Mouse (Mus musculus) monocyte, adult 2 months (primary cell): ENCODE results near the gene Cpm.
"Not testable (repeated sequence)": the region's sequence is repeated elsewhere in the genome, so short reads cannot be mapped to it uniquely, and the experiment has no call there.

Experiments
- DNase-seq, 2 experiments: peaks; one replicate each; pipeline ENCODE4 v3.0.0; 2022; ENCODE audit warnings: low spot score in 2 of 2, low read depth in 1 of 2

Gene Cpm

GRCm38 (mm10) chr10:117697561-117698115, 68.3 kb downstream of the Cpm start:
- DNase-seq, result no peak

GRCm38 (mm10) chr10:117698313-117699138, 69.2 kb downstream of the Cpm start:
- DNase-seq, result no peak

- no peak for DNase-seq
Observed at GRCm38 (mm10) chr10:117699914-117700313, 70.6 kb downstream of the Cpm start.

GRCm38 (mm10) chr10:117700450-117700849, 71.2 kb downstream of the Cpm start:
- no peak for DNase-seq

DNA sequence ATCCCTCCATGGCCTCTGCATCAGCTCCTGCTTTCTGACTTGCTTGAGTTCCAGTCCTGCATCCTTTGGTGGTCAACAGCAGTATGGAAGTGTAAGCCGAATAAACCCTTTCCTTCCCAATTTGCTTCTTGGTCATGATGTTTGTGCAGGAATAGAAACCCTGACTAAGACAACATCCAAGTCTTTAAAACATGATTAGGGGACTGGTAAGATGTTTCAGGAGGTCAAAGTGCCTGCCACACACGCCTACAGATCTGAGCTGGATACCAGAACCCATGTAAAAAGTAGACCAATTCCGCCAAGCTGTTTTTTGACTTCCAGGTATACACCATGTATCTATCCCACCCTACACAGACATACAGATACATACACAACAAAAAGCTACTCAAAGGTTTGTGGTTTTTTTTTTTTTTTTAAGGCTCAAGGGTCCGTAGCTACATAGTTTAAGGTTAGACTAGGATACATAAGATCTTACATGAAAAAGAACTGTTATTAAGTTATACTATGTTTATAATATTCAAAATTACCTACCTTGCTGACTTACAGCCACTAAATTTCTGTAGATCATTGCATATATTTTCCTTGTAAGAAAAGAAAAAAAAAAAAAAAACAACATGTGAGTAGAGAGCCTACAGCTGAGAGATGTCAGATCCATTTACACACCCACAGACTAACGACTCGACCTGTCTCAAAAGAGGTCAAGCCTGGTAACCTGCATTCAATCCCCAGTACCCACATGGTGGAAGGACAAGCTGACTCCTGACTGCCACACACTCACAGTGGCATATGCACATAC, 71.9 kb downstream of the Cpm start:
- DNase-seq, result no peak

DNA sequence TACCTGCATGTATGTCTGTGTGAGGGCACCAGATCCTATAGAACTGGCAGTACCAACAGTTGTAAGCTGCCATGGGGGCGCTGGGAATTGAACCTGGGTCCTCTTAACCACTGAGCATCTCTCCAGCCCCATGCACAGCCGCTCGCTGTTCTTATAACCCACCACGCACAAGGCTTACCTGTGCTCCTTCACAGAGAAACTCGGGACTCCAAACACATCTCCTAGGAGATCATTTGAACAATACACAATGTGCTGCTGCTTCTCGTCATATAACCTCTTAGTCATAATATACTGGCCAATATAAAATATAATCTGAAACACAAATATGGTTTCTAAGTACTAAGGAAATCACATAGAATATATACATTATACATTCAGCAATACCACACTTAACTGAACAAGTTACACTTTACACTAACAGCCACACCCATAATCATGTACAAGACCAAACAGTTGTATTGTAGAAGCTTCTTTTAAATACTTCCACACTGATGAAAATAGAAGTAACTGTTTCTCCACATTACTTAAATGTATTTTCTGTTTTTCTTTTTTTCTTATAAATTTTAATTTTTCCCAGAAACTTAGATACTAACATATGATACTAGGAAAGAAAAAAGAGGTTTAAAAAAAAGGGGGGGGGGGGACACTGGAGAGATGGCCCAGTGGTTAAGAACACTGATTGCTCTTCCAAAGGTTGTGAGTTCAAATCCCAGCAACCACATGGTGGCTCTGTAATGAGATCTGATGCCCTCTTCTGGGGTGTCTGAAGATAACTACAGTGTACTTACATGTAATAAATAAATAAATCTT, 72.9 kb downstream of the Cpm start:
- no peak for DNase-seq

- DNase-seq, result no peak
Observed at GRCm38 (mm10) chr10:117703506-117703905, 74.2 kb downstream of the Cpm start.

- DNase-seq, result not testable (repeated sequence)
Observed at GRCm38 (mm10) chr10:117704314-117704963, 75.1 kb downstream of the Cpm start.

DNA sequence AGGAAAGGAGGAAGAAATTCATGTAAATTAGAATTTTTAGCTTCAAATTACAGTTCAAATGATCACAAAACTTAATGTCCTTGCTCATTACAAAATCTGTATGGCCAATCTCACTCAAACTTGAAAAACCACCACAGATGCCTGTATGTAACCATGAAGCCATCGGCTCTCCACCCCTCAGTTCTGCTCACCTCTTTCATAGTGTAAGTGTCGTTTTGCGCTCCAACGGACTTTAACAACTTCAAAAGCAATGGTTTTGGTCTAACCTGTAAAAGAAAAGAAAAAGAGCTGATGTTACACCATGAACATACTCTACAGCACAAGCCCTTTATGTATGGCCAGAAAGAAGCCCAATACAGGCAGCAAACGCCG, 75.7 kb downstream of the Cpm start:
- no peak for DNase-seq

- DNase-seq, result no peak
Observed at GRCm38 (mm10) chr10:117705806-117706205, 76.5 kb downstream of the Cpm start.

DNA sequence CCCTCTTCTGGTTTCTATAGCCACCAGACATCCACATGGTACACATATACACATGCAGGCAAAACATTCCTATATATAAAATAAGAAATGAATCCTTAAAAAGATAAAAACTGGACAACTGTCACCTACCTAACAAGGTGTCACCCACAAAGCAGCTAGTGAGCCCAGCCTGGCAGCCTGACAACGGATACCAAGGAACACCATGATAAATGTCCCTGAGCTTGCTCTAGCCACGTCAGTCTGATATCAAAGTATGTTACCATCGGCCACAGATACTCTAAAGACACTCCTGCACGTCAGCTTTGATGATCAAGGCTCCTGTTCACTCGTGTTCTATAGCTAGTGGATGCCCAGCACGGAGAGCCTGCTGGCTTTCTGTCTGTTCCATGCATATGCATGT, 77.1 kb downstream of the Cpm start:
- DNase-seq, result no peak

DNA sequence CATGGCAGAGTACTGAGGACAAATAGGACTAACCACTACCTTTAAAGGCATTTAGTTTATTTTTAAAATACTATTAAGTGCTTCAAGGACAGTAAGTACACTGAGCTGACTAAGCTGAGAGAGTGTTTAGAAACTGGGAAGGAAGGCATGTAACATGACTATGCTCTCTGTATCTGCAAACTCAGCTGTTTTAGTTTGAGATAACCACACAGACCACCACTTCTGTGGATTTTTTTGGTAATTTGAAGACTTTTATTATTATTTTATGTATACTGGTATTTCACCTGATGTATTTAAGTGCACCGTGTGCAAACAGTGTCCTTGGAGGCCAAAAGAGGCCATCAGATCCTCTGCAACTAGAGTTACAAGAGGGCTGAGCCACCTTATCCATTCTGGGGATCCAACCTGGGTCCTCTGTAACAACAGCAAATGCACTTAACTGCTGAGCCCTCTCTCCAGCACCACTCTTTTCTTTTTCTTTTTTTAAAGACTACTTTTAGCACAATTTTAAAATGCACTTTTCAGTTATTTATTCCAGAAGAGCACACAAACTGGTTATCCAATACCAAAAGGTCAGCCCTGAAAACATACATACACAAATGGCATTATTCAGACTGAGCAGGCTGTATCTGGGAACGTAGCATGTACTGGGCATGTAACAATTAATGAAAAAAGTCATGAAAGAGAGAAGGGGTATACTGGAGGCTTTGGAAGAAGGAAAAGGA, 78.0 kb downstream of the Cpm start:
- no peak for DNase-seq

DNA sequence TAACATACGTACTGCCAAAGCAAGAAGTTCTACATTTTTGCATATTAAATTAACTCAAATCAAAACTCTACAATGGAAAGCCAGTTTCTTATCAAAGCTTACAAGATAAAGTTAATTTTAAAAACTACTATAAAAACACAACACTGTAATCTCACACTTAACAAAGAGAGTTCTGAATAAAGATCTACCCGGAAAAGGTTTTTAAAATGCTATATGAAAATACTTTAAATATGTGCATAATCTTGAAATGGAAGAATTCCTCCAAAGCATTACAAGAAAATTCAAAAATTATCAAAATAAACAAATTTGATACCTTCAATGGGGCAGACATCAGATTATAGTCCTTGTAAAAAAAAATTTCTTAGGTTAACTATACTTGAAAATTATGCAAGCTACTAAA, 79.1 kb downstream of the Cpm start:
- no peak for DNase-seq

DNA sequence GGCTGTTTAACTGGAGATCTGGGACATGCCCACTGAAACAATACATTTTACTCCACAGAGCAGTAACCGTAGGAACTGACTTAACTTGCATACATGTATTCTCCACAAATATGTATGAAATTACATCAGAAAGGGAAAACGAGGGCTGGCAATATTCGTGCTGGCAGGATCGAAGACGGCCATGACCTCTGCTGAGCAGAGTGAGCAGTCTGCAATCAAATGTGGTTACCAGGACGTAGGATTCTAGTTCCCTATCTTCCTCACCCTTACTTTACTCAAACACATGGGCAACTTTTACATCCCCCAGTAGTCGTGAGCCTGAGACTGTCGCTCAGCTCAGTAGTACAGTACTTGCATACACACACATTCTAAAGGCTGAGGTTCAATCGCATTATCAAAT, 79.6 kb downstream of the Cpm start:
- DNase-seq, result no peak

DNA sequence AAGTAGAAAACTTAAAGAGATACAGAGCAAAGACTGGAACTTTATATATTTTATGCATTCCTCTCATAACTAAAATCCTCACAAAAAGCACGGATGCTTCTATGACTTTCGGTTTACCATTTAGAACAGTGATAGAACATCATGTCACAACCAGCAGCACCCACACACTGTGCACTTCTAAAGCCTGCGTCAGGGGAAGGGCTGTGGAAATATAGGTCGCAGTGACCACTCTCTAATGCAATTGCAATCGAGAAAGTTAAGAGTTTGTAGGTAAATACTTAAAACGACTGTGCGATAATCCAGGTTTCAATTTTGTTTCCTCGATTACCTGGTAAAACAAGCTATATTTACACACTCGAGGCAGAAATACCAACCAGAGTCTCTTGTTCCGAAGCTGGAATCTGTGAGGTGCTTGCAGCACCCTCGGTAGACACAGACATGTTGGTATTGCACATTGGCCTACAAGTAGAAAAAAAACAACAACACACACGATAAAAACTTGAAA, 80.1 kb downstream of the Cpm start:
- DNase-seq, result no peak

GRCm38 (mm10) chr10:117709930-117710603, 80.8 kb downstream of the Cpm start:
- peak; percentile 43 to 60 for DNase-seq

- peak; percentile 84 to 90 for DNase-seq
Observed at GRCm38 (mm10) chr10:117710604-117711141, 81.4 kb downstream of the Cpm start, which contains the start of gene Mdm2. Gene Mdm2, minus strand, starts transcription at chr10:117710758.

DNA sequence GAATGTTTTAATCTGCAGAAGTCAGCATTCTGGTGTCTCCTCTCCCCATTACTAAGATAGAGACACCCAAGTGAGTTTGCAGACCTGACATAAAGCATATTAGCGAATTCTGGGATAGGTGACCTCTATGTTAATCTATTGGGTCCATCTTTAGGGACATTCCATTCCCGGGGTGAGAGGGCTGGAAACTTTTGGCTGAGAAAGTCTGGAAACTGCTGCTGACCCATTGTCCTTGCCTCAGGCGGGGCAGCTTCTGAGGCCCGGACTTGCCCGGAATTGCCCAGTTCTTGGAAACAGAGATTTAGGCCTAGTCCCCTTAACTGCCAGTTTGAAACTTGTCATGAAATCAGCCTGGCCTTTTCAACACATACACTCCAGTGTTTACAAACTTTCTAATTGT, 82.1 kb downstream of the Cpm start:
- DNase-seq, result no peak

- no peak for DNase-seq
Observed at GRCm38 (mm10) chr10:117712191-117712754, 83.0 kb downstream of the Cpm start.
